Mouse (Mus musculus) kidney, postnatal 14 days (tissue): ENCODE results near the gene Ctu2.

Experiments used
- DNase-seq: peaks from one replicate; pipeline ENCODE4 v3.0.0; 2022; ENCODE audit warnings: mixed read lengths

The Ctu2 gene

DNA sequence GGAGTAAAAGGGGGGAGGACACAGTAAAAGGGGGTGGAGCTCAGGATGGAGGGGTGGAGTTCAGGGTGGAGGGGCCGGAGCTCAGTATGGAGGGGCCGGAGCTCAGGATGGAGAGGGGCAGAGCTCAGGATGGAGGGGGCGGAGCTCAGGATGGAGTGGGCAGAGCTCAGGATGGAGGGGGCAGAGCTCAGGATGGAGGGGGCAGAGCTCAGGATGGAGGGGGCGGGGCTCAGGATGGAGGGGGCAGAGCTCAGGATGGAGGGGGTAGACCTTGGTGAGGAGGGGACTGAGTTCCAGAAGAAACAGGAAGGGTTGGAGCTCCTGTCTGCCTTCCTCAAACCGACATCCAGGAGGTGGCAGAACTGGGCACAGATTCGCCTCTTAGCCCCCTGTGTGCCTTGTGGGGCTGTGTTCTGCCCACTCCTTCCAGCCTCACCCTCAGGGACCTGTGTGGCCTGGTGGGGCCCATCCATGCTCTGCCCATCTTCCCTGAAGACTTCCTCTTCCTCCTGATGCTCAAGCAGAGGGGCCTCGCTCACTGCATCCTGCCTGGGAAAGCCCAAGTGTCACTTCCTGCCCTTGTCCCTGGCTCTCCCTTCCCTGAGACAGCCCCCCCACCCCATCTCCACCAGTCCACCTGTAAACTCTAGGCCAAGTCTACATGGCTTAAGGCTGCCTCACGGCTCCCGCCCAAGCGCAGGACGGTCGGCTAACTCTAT lies 21.2 kb downstream of the Ctu2 start:
- peak; percentile 60 for DNase-seq

DNA sequence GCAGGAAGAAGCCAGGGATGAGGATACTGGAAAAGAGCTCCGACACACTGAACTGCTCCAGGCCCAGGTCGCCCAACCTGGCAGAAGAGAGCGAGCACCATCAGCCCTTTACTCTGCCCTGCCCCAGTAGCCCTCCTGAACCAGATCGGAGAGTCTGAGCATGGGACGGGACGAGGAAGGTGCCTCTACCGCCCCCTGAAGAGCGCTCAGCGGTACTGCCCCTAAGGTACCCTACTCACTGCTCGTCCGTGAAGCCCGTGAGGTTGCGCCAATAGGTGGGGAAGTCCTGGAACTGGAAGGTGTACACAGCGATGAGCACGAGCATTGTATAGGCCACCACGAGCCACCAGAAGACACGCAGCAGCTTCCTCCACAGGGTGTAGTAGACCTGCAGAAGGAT lies 22.0 kb downstream of the Ctu2 start:
- no peak for DNase-seq

DNA sequence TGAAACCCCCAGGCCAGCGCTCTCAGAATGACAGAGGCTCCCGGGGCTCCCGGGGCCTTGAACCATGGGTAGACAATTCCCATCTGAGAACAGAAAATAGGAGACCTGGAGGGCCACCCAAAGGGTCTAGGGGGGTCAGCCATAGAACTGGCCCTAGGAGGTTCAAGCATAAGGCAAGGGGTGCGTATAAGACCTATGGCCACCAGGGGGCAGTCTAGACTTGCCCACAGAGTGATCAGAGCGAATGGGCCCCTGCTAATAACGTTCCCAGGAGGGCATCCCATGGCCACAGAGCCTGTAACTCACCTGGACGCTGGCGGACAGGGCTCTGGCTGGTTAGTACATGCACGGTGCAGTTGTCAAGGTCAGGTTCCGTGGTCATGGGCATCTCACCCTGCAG lies 24.9 kb downstream of the Ctu2 start:
- peak; percentile 87 for DNase-seq

DNA sequence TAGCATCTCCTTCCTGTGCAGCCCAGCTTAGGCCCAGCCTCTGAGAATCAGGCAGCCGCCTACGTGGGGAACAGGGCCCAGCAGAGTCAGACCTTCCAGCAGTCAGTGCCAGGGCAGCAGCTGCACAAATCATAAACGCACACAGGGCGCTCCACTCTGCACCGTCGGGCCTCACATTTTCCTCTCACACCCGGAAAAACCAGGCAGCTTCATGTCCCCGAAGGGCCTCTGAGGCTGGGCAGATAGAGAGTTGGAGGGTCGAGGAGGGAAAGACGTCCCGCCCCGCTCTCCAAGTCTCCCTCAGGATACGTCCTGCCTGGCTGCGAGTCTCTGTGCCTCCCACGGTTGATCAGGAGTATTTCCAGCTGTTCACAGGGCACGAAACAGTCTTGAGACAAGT lies 35.6 kb downstream of the Ctu2 start:
- DNase-seq = no peak

DNA sequence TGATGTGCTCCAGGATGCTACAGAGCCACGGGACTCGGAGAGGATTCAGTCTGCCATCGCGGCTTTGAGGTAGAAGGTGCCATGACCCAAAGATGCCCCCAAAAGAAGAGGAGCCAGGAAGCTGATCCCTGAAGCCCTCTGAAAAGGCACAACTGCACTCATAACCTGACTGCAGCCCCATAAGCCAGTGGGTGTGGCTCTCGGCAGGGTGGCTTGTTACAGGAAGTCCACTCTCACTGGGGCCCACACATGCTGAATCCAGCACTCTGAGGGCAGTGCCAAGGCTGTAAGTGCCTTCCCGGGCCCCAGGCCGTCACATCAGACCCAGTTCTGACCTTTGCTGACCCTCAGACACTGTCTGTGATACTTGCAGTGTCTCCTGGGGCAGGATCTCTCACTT lies 36.4 kb downstream of the Ctu2 start:
- DNase-seq = no peak

DNA sequence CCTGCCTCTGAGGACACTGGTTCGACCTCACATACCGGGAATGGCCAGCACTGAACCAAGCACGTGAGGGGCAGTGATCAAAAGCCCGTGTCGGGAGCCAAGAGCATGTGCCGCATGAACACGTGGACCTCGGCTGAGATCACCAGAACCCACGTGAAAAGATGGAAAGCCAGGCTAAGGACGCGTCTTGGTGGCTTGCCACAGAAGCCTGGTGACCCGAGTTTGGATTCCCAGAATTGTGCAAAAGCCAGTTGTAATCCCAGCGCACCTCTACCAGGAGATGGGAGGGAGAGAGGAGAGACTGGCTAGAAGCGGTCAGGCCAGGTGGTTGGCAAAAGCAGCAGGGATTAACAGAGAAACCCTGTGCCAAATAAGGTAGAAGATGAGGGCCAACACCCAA lies 39.8 kb downstream of the Ctu2 start:
- no peak for DNase-seq

DNA sequence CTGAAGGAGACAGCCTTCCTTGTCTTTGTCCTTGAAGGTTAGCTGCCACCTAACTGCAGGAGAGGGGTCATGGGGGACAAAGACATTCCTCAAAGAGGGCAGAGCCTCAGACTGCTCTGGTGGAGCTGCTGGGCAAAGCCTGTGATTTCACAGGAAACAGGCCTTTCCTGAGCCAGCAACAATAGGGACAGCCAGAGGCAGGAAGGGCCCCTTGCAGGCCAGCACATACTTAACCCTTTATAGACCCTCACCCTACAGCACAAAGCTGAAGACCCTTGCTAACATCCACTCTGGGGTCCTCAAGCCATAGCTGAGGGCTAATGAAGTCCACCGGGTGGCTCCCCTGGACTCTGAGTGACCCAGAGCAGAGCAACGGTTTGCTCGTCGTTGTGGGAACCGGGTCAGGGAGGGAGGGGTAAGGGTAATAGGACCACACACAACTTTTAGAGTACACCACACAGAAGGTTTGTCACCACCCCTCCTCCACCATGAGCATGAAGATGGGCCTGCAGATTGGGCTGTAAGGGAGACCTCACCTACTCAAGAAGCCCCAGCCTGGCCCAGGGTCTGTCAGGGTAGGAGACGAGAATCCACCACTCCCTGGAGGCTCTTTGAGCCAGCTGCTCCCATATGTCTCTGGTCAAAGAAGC lies 41.7 kb downstream of the Ctu2 start:
- peak; percentile 78 for DNase-seq

DNA sequence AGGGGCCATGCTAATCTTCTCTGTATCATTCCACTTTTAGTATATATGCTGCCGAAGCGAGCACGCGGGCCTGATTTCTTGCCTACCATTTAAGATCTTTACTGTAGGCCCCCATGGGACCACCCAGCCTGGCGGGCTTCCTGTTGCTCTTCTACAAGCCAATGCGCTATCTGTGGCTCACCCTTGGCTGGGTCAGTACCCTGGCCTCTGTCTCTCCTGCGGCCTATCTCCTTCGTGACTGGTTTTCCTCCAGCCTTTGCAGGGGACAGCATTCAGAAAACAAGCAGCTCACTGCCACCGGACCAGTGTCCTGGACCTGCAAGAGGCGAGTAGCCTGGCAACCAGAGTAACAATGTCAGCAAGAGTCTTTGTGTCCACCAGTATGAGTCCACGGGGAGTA lies 44.7 kb downstream of the Ctu2 start:
- DNase-seq = no peak

DNA sequence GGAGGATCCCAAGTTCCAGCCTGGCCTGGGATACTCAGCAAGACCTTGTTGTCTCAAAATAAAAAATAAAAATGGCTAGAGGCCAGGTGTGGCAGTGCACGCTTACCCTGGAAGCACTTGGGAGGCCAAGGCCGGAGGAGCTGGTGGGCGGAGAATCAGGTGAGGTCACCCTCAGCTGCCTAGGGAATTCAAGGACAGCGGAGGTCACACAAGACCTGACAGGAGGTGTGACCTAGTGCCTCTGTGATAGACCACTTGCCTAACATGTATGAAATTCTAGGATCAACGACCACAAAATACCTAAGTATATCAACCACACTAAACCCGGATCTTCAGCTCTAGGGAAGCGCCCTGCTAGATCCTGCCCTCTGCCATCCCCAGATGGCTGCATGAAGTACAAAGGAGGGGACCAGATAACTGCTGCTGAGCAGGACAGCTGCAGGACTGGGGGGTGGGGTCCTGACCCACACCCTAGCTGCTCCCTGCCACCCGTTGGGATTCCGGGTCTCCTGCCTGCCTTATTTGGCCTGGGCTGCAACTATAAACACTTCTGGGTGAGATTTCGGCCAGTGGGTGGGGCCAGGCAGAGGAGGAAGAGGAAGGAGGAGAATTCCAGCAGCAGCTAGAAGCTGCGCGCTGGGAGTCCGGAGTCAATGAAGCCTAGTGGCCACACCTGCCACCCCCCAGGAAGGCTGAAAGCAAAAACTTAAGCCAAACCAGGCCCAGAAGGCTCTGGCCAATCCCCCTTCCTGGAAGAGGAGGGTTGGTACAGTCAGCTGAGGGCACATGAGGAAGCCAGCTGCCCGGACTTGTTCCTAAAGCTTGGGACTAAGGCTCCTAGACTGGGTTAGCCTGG lies 47.1 kb downstream of the Ctu2 start:
- peak; percentile 89 for DNase-seq

DNA sequence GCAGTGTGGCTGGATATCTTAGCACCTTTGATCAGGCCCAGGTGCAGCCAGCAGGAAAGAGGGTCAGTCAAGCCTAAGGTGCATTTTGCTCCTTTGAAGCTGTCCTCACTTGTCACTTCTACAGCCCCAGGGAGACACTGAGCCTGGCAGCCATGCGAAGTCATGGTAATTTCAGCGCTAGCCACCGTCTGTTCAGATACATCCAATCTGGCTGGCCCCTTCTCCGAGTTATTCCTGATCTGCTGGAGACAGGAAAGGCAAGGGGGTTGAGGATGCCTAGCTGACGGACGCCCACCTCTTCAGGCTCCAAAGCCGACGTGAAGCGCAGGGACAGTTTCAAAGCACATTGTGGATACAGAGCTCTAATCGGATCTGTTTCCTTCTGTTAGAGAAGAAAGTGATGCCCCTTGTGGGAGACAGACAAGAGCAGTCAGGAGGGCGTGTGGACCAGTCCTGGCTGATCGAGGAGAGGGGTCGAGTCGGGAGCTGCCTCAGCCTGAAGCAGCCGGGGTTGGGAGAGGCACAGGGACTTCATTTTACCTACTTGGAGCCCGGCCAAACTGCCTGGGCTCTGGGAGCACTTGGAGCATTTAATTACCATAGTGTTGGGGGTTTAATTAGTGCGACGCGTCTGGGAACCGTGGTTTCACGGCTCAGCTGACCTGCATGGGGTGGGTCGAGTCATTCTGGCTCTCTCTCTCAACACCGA lies 47.9 kb downstream of the Ctu2 start:
- DNase-seq = peak; percentile 81

DNA sequence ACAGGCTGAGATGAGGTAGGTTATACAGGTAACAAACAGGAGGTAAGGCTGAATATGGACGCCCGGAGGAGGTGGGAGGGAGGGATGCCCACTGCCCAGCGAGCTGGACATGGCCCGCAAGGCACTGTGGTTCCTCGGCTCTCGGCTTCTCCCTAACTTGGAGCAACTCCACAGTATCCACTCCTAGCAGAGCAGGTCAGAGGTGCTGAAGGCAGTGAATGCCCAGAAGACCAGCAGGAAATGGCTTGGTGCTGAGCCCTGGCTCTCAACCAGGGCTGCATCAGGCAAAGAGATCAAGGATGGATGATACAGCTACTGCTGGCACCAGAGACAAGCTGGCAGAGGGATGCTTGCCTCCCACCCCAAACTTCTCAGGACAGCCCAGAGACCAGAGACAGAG lies 48.6 kb downstream of the Ctu2 start:
- no peak for DNase-seq

DNA sequence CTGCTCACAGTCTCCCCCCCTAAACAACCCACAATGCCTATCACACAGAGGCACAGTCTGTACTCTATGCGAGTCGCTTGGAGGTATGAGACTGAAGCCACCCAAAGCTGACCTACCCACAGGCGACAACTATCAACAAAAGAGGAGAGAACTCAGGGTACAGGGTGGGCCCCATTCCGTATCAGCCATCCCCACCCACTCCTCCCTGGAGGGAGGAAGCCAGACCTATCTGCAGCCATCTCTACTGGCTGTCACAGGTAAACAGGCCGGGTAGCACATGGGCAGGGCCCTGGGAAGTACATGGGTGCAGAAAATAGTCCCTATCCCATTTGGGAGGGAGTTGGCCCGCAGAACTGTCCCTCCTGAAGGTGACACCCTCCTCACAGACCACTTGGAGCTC lies 49.1 kb downstream of the Ctu2 start:
- no peak for DNase-seq

DNA sequence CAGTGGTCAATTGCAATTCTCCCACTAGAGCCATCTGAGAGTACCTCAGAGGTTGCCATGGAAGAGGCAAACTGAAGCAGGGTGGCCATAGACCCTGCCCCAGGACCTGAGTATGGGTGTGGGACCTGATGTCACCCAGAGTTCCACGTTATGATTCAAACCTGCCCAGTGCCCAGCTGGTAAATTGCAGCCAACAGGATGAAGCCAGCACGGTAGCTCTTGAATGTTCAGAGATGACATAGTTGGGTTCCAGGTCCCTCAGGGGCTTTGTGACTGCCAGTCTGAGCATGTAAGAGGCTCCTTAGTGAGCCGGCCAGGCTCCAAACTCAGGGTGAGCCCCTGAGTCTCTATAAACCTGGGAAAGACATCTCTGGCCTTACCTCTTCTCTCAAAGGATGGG lies 50.1 kb downstream of the Ctu2 start:
- DNase-seq = no peak

DNA sequence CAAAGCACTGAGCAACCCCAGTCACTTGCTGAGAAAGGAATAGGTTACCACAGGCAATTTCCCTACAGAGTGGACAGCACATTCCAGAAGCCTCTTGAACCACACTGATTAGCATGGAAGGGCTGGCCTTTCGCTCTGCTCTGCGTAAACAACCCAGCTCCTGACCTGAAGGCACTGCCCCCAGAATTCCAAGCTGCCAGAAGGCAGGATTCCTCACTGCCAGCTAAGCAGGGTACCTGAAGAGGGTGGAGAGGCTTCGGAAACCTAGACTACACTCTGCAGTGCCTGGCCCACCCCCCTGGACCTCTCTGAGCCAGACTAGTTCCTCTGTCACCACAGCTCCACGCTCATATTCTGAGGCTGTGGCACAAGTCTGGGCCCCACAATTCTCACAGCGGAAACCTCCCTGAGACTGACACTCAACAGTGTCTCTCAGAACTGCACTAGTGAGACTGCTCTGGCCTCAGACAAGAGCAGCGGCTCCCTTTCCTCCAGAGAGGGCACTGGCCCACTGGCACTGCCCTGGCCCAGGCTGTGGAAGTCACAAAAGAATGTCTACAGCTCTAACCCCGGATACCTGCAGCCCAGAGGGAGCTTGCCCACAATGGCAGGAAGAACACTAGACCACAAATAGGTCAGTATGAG lies 50.7 kb downstream of the Ctu2 start:
- peak; percentile 78 for DNase-seq

DNA sequence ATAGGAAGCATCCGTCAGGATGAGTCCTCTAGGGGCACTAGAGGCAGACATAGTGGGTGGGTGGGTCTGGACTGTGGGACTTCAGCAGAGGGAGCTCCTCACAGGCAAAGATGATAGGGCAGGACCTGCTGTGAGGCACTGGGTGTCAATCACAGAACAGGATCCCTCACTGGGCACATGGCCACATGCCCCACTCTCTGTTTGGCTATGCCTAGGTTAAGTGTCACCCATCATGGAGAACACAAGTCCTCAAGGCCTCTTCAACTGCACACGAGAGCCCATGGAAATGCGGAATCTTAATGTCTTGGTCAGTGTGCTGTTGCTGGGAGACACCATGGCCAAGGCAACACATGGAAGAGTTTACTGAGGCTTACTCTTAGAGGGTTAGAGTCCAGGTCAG lies 52.0 kb downstream of the Ctu2 start:
- no peak for DNase-seq

DNA sequence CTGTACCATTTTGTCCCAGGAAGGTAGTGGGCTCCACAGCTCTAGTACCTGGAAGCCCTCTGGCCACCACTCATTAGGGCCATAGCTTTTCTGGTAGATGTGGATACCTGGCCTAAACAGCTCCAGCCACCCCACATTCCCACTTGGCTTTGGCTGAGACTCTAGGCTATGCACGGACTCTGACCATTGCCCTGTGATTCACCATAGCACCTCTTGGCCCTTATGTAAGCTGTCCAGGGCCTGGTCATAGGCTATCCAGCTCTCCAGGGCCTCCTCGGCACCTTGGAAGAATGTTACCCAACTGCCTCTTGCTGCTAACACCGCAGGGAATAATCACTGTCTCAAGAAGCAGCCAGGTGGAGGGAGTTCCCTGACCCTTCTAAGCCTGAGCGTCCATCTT lies 53.2 kb downstream of the Ctu2 start:
- DNase-seq = peak; percentile 82

DNA sequence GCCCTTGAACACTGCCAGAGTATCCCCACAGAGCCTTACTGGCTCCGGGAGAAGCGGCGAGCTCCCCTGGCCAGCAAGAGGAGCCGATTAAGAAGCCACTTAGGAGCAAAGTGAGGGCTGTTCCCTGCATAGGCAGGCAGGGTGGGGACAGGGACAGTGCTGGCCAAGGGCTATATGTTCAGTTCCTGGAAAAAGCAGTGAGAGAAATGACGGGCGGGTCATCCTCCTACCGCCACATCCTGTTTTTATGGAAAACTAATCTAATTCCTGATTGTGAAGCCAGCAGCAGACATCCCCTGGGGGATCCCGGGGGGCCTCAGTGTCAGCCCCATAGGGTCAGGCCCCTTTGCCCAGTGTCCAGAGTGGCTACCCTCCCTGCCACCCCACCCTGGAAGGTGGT lies 55.4 kb downstream of the Ctu2 start:
- no peak for DNase-seq
